Mouse (Mus musculus): ENCODE measurements around the gene Serpinc1. TPM values are rescaled to one million over a fixed set of nuclear protein-coding genes. Genes with fewer than 3 reads are reported as not detected.

Gene Serpinc1
- polyA plus RNA-seq, 2 experiments = 4.9 to 6.2 TPM

- Histone ChIP-seq H3K36me3 (ENCODE audit: control insufficient read depth, insufficient read depth, low read length) (no peaks in the 10 kb centered on the region; the same call in 1 of the 2 replicates), H3K4me3 (replicated peaks; ENCODE audit: low read length) (no peak overlapping the region), H3K27me3 (ENCODE audit: control insufficient read depth, insufficient read depth, low read length) (no peaks in the 10 kb centered on the region), H3K9ac (ENCODE audit: low read depth, low read length, severe bottlenecking) (no peak overlapping the region), H3K4me2 (replicated peaks; ENCODE audit: low read depth, low read length, severe bottlenecking) (no peak overlapping the region), H3K27ac (replicated peaks; ENCODE audit: low read depth, low read length) (no peak overlapping the region), H3K9me3 (ENCODE audit: control insufficient read depth, low read length) (no peaks in the 10 kb centered on the region), H3K4me1 (ENCODE audit: control insufficient read depth, insufficient read depth, low read length) (no peaks in the 10 kb centered on the region)
- DNase-seq (ENCODE audit: low spot score) = no peak
- no peak for ATAC-seq (ENCODE audit: low FRiP score, low read depth)
- WGBS = 76% methylated on average over 6 of the region's 6 CpGs
- no peak for TF ChIP-seq POLR2A (IDR thresholded peaks at IDR 0.05; ENCODE audit: borderline replicate concordance, extremely low read depth, insufficient read depth, insufficient read length)
These were observed 15.5 kb downstream of the Serpinc1 start for GRCm38 (mm10) chr1:160993851-160994250.

GRCm38 (mm10) chr1:161004942-161005341, 26.6 kb downstream of the Serpinc1 start:
- H3K27me3 ChIP-seq (ENCODE audit: control insufficient read depth, insufficient read depth, low read length) = no peaks in the 10 kb centered on the region
- no peak overlapping the region for H3K4me2 ChIP-seq (replicated peaks; ENCODE audit: low read depth, low read length, severe bottlenecking)
- no peak overlapping the region for H3K9ac ChIP-seq (ENCODE audit: low read depth, low read length, severe bottlenecking)
- no peaks in the 10 kb centered on the region for H3K4me1 ChIP-seq (ENCODE audit: control insufficient read depth, insufficient read depth, low read length)
- peaks cover 5% of the 10 kb centered on the region; the same call in 1 of the 2 replicates for H3K36me3 ChIP-seq (ENCODE audit: control insufficient read depth, insufficient read depth, low read length)
- no peak overlapping the region for H3K27ac ChIP-seq (replicated peaks; ENCODE audit: low read depth, low read length)
- no peaks in the 10 kb centered on the region for H3K9me3 ChIP-seq (ENCODE audit: control insufficient read depth, low read length)
- no peak for TF ChIP-seq POLR2A (IDR thresholded peaks at IDR 0.05; ENCODE audit: borderline replicate concordance, extremely low read depth, insufficient read depth, insufficient read length)
- no peak for DNase-seq (ENCODE audit: low spot score)
- ATAC-seq (ENCODE audit: low FRiP score, low read depth) = no peak
- WGBS = 65% methylated on average over 4 of the region's 4 CpGs
- H3K4me3 ChIP-seq (replicated peaks; ENCODE audit: low read length) = no peak overlapping the region

GRCm38 (mm10) chr1:161005526-161005925, 27.1 kb downstream of the Serpinc1 start:
- Histone ChIP-seq H3K27me3 (ENCODE audit: control insufficient read depth, insufficient read depth, low read length) (no peaks in the 10 kb centered on the region), H3K9me3 (ENCODE audit: control insufficient read depth, low read length) (no peaks in the 10 kb centered on the region), H3K4me2 (replicated peaks; ENCODE audit: low read depth, low read length, severe bottlenecking) (no peak overlapping the region), H3K27ac (replicated peaks; ENCODE audit: low read depth, low read length) (no peak overlapping the region), H3K4me3 (replicated peaks; ENCODE audit: low read length) (no peak overlapping the region), H3K9ac (ENCODE audit: low read depth, low read length, severe bottlenecking) (no peak overlapping the region), H3K36me3 (ENCODE audit: control insufficient read depth, insufficient read depth, low read length) (peaks cover 5% of the 10 kb centered on the region; the same call in 1 of the 2 replicates), H3K4me1 (ENCODE audit: control insufficient read depth, insufficient read depth, low read length) (0 out of 2 replicates have a peak, but pooled peaks cover 3% of the 10 kb centered on the region)
- 46% methylated on average over 3 of the region's 3 CpGs for WGBS
- DNase-seq (ENCODE audit: low spot score) (no peak), ATAC-seq (ENCODE audit: low FRiP score, low read depth) (no peak)
- TF ChIP-seq POLR2A (IDR thresholded peaks at IDR 0.05; ENCODE audit: borderline replicate concordance, extremely low read depth, insufficient read depth, insufficient read length) = no peak

- H3K36me3 ChIP-seq (ENCODE audit: control insufficient read depth, insufficient read depth, low read length) = peaks cover 7% of the 10 kb centered on the region; the same call in 1 of the 2 replicates
- no peak for DNase-seq (ENCODE audit: low spot score)
- H3K9ac ChIP-seq (ENCODE audit: low read depth, low read length, severe bottlenecking) = no peak overlapping the region
- WGBS = 82% methylated on average over 5 of the region's 5 CpGs
- H3K4me3 ChIP-seq (replicated peaks; ENCODE audit: low read length) = no peak overlapping the region
- no peaks in the 10 kb centered on the region for H3K9me3 ChIP-seq (ENCODE audit: control insufficient read depth, low read length)
- TF ChIP-seq POLR2A (IDR thresholded peaks at IDR 0.05; ENCODE audit: borderline replicate concordance, extremely low read depth, insufficient read depth, insufficient read length) = no peak
- 0 out of 2 replicates have a peak, but pooled peaks cover 6% of the 10 kb centered on the region for H3K4me1 ChIP-seq (ENCODE audit: control insufficient read depth, insufficient read depth, low read length)
- no peak for ATAC-seq (ENCODE audit: low FRiP score, low read depth)
- no peak overlapping the region for H3K4me2 ChIP-seq (replicated peaks; ENCODE audit: low read depth, low read length, severe bottlenecking)
- no peak overlapping the region for H3K27ac ChIP-seq (replicated peaks; ENCODE audit: low read depth, low read length)
- H3K27me3 ChIP-seq (ENCODE audit: control insufficient read depth, insufficient read depth, low read length) = no peaks in the 10 kb centered on the region
These were observed 28.1 kb downstream of the Serpinc1 start for GRCm38 (mm10) chr1:161006471-161006870.

GRCm38 (mm10) chr1:161008038-161008437, 29.7 kb downstream of the Serpinc1 start:
- Histone ChIP-seq H3K27ac (replicated peaks; ENCODE audit: low read depth, low read length) (no peak overlapping the region), H3K27me3 (ENCODE audit: control insufficient read depth, insufficient read depth, low read length) (no peaks in the 10 kb centered on the region), H3K4me1 (ENCODE audit: control insufficient read depth, insufficient read depth, low read length) (0 out of 2 replicates have a peak, but pooled peaks cover 6% of the 10 kb centered on the region), H3K4me2 (replicated peaks; ENCODE audit: low read depth, low read length, severe bottlenecking) (no peak overlapping the region), H3K9ac (ENCODE audit: low read depth, low read length, severe bottlenecking) (no peak overlapping the region), H3K36me3 (ENCODE audit: control insufficient read depth, insufficient read depth, low read length) (peaks cover 17% of the 10 kb centered on the region), H3K4me3 (replicated peaks; ENCODE audit: low read length) (no peak overlapping the region), H3K9me3 (ENCODE audit: control insufficient read depth, low read length) (no peaks in the 10 kb centered on the region)
- no peak for DNase-seq (ENCODE audit: low spot score)
- TF ChIP-seq POLR2A (IDR thresholded peaks at IDR 0.05; ENCODE audit: borderline replicate concordance, extremely low read depth, insufficient read depth, insufficient read length) = no peak
- no peak for ATAC-seq (ENCODE audit: low FRiP score, low read depth)
- WGBS = 94% methylated on average over 2 of the region's 2 CpGs

All from limb, embryonic 14.5 days (tissue).